Mouse (Mus musculus): ENCODE data around the gene Ctdsp1. TPM values are rescaled to one million over a fixed set of nuclear protein-coding genes. Genes with fewer than 3 reads are reported as not detected.

Gene Ctdsp1
- polyA plus RNA-seq, 1 experiment from 2014 or later: 12.5 TPM

DNA sequence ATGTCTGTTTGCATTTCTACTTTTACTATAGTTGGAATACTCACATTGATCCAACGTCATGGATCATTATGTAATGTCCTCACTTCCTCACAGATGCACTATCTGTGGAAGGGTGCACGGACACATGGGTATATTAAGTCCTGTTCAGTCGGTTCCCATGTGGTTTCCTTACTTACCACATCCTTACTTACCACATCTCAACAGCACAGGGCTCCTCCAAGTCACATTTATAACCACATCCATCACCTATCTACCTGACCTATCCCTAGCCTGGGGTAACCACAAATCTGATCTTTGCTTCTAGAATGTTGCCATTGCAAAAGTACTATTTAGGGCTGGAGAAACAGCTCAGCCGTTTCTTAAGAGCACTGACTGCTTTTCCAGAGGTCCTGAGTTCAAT is 17.9 kb upstream of the Ctdsp1 start:
- no peak for ATAC-seq
- no peaks in the 10 kb centered on the region for H3K27me3 ChIP-seq (ENCODE audit: control insufficient read depth, insufficient read depth, low read depth, low read length)
- 85% methylated on average over 4 of the region's 4 CpGs for WGBS
- no peaks in the 10 kb centered on the region for H3K4me1 ChIP-seq (ENCODE audit: control insufficient read depth, insufficient read depth, low read length)
- no peaks in the 10 kb centered on the region for H3K36me3 ChIP-seq (ENCODE audit: control insufficient read depth, insufficient read depth, low read length)
- H3K27ac ChIP-seq (ENCODE audit: low read length): no peak overlapping the region
- no peaks in the 10 kb centered on the region for H3K9me3 ChIP-seq (replicated peaks; ENCODE audit: control insufficient read depth, low read length, poor library complexity, severe bottlenecking)
- H3K4me2 ChIP-seq (ENCODE audit: low read length): no peak overlapping the region
- no peak overlapping the region for H3K9ac ChIP-seq (ENCODE audit: low read depth, low read length)
- H3K4me3 ChIP-seq (ENCODE audit: low read depth, low read length): no peak overlapping the region

GRCm38 (mm10) chr1:74374980-74375379 is 16.3 kb upstream of the Ctdsp1 start, which contains the start of gene Slc11a1:
Gene Slc11a1, plus strand, starts transcription at chr1:74375195.
- H3K36me3 ChIP-seq (ENCODE audit: control insufficient read depth, insufficient read depth, low read length): no peaks in the 10 kb centered on the region
- 72% methylated on average over 8 of the region's 8 CpGs for WGBS
- H3K9ac ChIP-seq (ENCODE audit: low read depth, low read length): no peak within 1 kb of the TSS
- H3K9me3 ChIP-seq (replicated peaks; ENCODE audit: control insufficient read depth, low read length, poor library complexity, severe bottlenecking): no peaks in the 10 kb centered on the region
- no peaks in the 10 kb centered on the region for H3K4me1 ChIP-seq (ENCODE audit: control insufficient read depth, insufficient read depth, low read length)
- no peak for ATAC-seq
- no peak within 1 kb of the TSS for H3K4me2 ChIP-seq (ENCODE audit: low read length)
- H3K27me3 ChIP-seq (ENCODE audit: control insufficient read depth, insufficient read depth, low read depth, low read length): no peaks in the 10 kb centered on the region
- no peak within 1 kb of the TSS for H3K27ac ChIP-seq (ENCODE audit: low read length)
- H3K4me3 ChIP-seq (ENCODE audit: low read depth, low read length): no peak within 1 kb of the TSS

DNA sequence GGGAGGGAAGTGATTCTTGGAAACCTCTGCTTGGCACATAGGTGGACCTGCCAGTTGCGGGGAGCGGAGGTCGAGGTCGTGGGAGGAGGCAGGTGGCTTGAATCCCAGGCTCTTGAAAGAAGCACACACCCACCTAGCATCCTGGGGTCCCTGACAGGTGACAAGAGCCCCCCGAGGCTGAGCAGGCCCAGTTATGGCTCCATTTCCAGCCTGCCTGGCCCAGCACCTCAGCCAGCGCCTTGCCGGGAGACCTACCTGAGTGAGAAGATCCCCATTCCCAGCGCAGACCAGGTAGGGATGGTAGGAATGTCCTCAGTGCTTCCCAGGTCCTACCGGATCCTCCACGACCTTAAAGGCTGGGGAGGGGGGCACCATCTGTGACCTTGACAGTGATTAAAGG is 15.7 kb upstream of the Ctdsp1 start:
- Histone ChIP-seq H3K27me3 (ENCODE audit: control insufficient read depth, insufficient read depth, low read depth, low read length) (no peaks in the 10 kb centered on the region), H3K27ac (ENCODE audit: low read length) (no peak overlapping the region), H3K4me2 (ENCODE audit: low read length) (no peak overlapping the region), H3K4me3 (ENCODE audit: low read depth, low read length) (no peak overlapping the region), H3K9ac (ENCODE audit: low read depth, low read length) (no peak overlapping the region), H3K36me3 (ENCODE audit: control insufficient read depth, insufficient read depth, low read length) (no peaks in the 10 kb centered on the region), H3K9me3 (replicated peaks; ENCODE audit: control insufficient read depth, low read length, poor library complexity, severe bottlenecking) (no peaks in the 10 kb centered on the region), H3K4me1 (ENCODE audit: control insufficient read depth, insufficient read depth, low read length) (no peaks in the 10 kb centered on the region)
- 77% methylated on average over 10 of the region's 10 CpGs for WGBS
- no peak for ATAC-seq

- Histone ChIP-seq H3K9me3 (replicated peaks; ENCODE audit: control insufficient read depth, low read length, poor library complexity, severe bottlenecking) (no peaks in the 10 kb centered on the region), H3K27me3 (ENCODE audit: control insufficient read depth, insufficient read depth, low read depth, low read length) (no peaks in the 10 kb centered on the region), H3K4me2 (ENCODE audit: low read length) (no peak overlapping the region), H3K4me1 (ENCODE audit: control insufficient read depth, insufficient read depth, low read length) (no peaks in the 10 kb centered on the region), H3K36me3 (ENCODE audit: control insufficient read depth, insufficient read depth, low read length) (no peaks in the 10 kb centered on the region), H3K4me3 (ENCODE audit: low read depth, low read length) (no peak overlapping the region), H3K27ac (ENCODE audit: low read length) (no peak overlapping the region), H3K9ac (ENCODE audit: low read depth, low read length) (no peak overlapping the region)
- ATAC-seq: no peak
- WGBS: 92% methylated on average over 4 of the region's 4 CpGs
Observed at GRCm38 (mm10) chr1:74376396-74376795, 14.9 kb upstream of the Ctdsp1 start.

DNA sequence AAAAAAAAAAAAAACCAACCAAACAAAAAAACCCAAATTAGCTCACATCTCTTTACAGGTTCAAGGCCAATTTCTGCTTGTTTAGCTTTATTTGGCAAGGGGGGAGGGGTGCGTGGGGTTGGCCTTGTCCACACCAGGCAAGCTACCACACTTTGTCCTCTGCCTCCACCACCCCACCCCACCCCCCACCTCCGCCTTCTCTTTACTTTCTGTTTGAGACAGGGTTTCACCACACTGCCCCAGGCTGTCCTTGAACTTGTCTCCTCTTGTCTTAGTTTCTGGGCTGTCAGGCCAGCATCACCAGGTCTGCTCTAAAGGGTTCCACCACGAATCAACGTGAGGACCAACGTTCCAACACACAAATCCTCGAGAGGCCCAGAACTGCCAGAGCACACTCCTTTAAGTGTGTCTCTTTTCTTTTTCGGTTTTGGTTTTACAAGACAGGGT is 12.2 kb upstream of the Ctdsp1 start:
- no peak overlapping the region for H3K27ac ChIP-seq (ENCODE audit: low read length)
- no peak overlapping the region for H3K4me2 ChIP-seq (ENCODE audit: low read length)
- H3K9ac ChIP-seq (ENCODE audit: low read depth, low read length): no peak overlapping the region
- no peaks in the 10 kb centered on the region for H3K9me3 ChIP-seq (replicated peaks; ENCODE audit: control insufficient read depth, low read length, poor library complexity, severe bottlenecking)
- H3K27me3 ChIP-seq (ENCODE audit: control insufficient read depth, insufficient read depth, low read depth, low read length): no peaks in the 10 kb centered on the region
- WGBS: 92% methylated on average over 7 of the region's 7 CpGs
- no peak overlapping the region for H3K4me3 ChIP-seq (ENCODE audit: low read depth, low read length)
- no peaks in the 10 kb centered on the region for H3K36me3 ChIP-seq (ENCODE audit: control insufficient read depth, insufficient read depth, low read length)
- no peak for ATAC-seq
- H3K4me1 ChIP-seq (ENCODE audit: control insufficient read depth, insufficient read depth, low read length): no peaks in the 10 kb centered on the region

DNA sequence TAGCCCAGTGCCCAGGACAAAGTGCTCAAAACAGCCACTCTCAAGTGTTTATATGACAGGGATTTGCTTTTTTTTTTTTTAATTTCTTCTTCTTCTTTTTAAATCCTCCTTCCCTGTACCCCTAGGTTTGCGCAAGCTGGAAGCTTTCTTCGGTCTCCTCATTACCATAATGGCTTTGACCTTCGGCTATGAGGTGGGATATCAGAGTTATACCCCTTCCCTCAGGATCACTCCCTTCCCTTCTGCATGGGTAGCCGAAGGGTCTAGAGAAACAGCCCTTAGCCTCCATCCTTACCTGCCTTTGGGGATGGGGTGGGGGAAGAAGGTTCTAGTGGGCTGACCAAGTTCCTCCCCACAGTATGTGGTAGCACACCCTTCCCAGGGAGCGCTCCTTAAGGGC is 10.8 kb upstream of the Ctdsp1 start:
- Histone ChIP-seq H3K27me3 (ENCODE audit: control insufficient read depth, insufficient read depth, low read depth, low read length) (no peaks in the 10 kb centered on the region), H3K4me1 (ENCODE audit: control insufficient read depth, insufficient read depth, low read length) (no peaks in the 10 kb centered on the region), H3K36me3 (ENCODE audit: control insufficient read depth, insufficient read depth, low read length) (no peaks in the 10 kb centered on the region), H3K4me2 (ENCODE audit: low read length) (no peak overlapping the region), H3K4me3 (ENCODE audit: low read depth, low read length) (no peak overlapping the region), H3K9ac (ENCODE audit: low read depth, low read length) (no peak overlapping the region), H3K27ac (ENCODE audit: low read length) (no peak overlapping the region), H3K9me3 (replicated peaks; ENCODE audit: control insufficient read depth, low read length, poor library complexity, severe bottlenecking) (no peaks in the 10 kb centered on the region)
- no peak for ATAC-seq
- WGBS: 93% methylated on average over 5 of the region's 5 CpGs

DNA sequence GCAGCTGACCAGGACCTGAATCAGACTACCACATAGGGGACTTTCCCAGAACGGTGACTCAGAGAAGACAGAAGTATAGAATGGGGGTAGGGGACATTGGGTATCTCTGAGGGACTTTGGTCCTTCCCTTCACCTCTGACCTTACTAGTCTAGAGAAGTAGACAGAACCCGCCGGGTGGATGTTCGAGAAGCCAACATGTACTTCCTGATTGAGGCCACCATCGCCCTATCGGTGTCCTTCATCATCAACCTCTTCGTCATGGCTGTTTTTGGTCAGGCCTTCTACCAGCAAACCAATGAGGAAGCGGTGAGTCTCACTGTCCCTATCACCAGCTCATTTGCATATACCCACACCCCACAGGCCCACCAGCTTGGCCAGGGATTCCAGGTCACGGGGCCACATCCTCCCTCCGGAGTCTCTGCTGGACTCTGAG is 9.7 kb upstream of the Ctdsp1 start:
- Histone ChIP-seq H3K4me3 (ENCODE audit: low read depth, low read length) (no peak overlapping the region), H3K27me3 (ENCODE audit: control insufficient read depth, insufficient read depth, low read depth, low read length) (no peaks in the 10 kb centered on the region), H3K27ac (ENCODE audit: low read length) (no peak overlapping the region), H3K9me3 (replicated peaks; ENCODE audit: control insufficient read depth, low read length, poor library complexity, severe bottlenecking) (no peaks in the 10 kb centered on the region), H3K4me2 (ENCODE audit: low read length) (no peak overlapping the region), H3K36me3 (ENCODE audit: control insufficient read depth, insufficient read depth, low read length) (no peaks in the 10 kb centered on the region), H3K9ac (ENCODE audit: low read depth, low read length) (no peak overlapping the region), H3K4me1 (ENCODE audit: control insufficient read depth, insufficient read depth, low read length) (peaks cover 3% of the 10 kb centered on the region; the same call in 1 of the 2 replicates)
- ATAC-seq: no peak
- WGBS: 93% methylated on average over 10 of the region's 10 CpGs

DNA sequence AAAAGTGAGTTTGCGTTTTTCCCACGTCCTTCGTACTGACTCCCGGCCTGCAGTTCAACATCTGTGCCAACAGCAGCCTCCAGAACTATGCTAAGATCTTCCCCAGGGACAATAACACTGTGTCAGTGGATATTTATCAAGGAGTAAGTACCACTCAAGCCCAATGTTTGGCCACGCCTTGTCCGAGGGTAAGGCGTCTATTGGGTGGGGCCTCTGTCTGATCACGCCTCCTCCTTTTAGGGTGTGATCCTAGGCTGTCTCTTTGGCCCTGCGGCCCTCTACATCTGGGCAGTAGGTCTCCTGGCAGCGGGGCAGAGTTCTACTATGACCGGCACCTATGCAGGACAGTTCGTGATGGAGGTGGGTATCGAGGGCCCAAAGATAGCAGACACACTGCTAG is 7.9 kb upstream of the Ctdsp1 start:
- no peak overlapping the region for H3K4me2 ChIP-seq (ENCODE audit: low read length)
- no peak for ATAC-seq
- H3K9ac ChIP-seq (ENCODE audit: low read depth, low read length): no peak overlapping the region
- H3K27ac ChIP-seq (ENCODE audit: low read length): no peak overlapping the region
- no peak overlapping the region for H3K4me3 ChIP-seq (ENCODE audit: low read depth, low read length)
- H3K4me1 ChIP-seq (ENCODE audit: control insufficient read depth, insufficient read depth, low read length): peaks cover 3% of the 10 kb centered on the region; the same call in 1 of the 2 replicates
- 89% methylated on average over 13 of the region's 13 CpGs for WGBS
- H3K9me3 ChIP-seq (replicated peaks; ENCODE audit: control insufficient read depth, low read length, poor library complexity, severe bottlenecking): no peaks in the 10 kb centered on the region
- H3K36me3 ChIP-seq (ENCODE audit: control insufficient read depth, insufficient read depth, low read length): no peaks in the 10 kb centered on the region
- no peaks in the 10 kb centered on the region for H3K27me3 ChIP-seq (ENCODE audit: control insufficient read depth, insufficient read depth, low read depth, low read length)

- no peak for ATAC-seq
- H3K4me3 ChIP-seq (ENCODE audit: low read depth, low read length): no peak overlapping the region
- peaks cover 3% of the 10 kb centered on the region; the same call in 1 of the 2 replicates for H3K4me1 ChIP-seq (ENCODE audit: control insufficient read depth, insufficient read depth, low read length)
- H3K27me3 ChIP-seq (ENCODE audit: control insufficient read depth, insufficient read depth, low read depth, low read length): peaks cover under 1% of the 10 kb centered on the region
- H3K27ac ChIP-seq (ENCODE audit: low read length): no peak overlapping the region
- WGBS: 81% methylated on average over 8 of the region's 8 CpGs
- no peaks in the 10 kb centered on the region for H3K36me3 ChIP-seq (ENCODE audit: control insufficient read depth, insufficient read depth, low read length)
- H3K4me2 ChIP-seq (ENCODE audit: low read length): no peak overlapping the region
- H3K9me3 ChIP-seq (replicated peaks; ENCODE audit: control insufficient read depth, low read length, poor library complexity, severe bottlenecking): no peaks in the 10 kb centered on the region
- H3K9ac ChIP-seq (ENCODE audit: low read depth, low read length): no peak overlapping the region
Observed at GRCm38 (mm10) chr1:74384525-74384924, 6.8 kb upstream of the Ctdsp1 start.

All from midbrain, embryonic 16.5 days (tissue).